Mouse (Mus musculus) cerebellum, adult 2 months (tissue): ENCODE data around the gene Pcare.

ENCODE experiments used
- CTCF ChIP-seq: fragments of 200-500 bp; IDR thresholded peaks from 2 replicates; pipeline ENCODE4 v1.5.1; 2011; ENCODE audit warnings: low read depth, mild to moderate bottlenecking, control low read depth, low read length, moderate library complexity, borderline replicate concordance; ENCODE audit not compliant: insufficient read depth
- POLR2A ChIP-seq: fragments of 200-500 bp; IDR thresholded peaks from 2 replicates; pipeline ENCODE4 v1.6.1; 2011; ENCODE audit warnings: low read length, control low read depth, borderline replicate concordance; ENCODE audit not compliant: insufficient read depth

GRCm38 (mm10) chr17:71752831-71753230 lies at the start of gene Pcare:
- TF ChIP-seq POLR2A (no peak), CTCF (no peak)
